Mouse (Mus musculus): ENCODE measurements around the gene Nrcam.
A peak's percentile ranks its signal among the peaks of the same experiment; 100 is the strongest.

Nrcam gene

GRCm38 (mm10) chr12:44515066-44515465, 186.4 kb downstream of the Nrcam start:
- DNase-seq (ENCODE audit: low read depth, low spot score) = no peak

- no peak for DNase-seq (ENCODE audit: low read depth, low spot score)
These were observed 190.9 kb downstream of the Nrcam start for GRCm38 (mm10) chr12:44519440-44520141.

- DNase-seq (ENCODE audit: low read depth, low spot score) = no peak
These were observed 192.8 kb downstream of the Nrcam start for GRCm38 (mm10) chr12:44521496-44521895.

- DNase-seq (ENCODE audit: low read depth, low spot score) = no peak
These were observed 196.2 kb downstream of the Nrcam start for GRCm38 (mm10) chr12:44524621-44525565.

GRCm38 (mm10) chr12:44528391-44529016, 199.8 kb downstream of the Nrcam start:
- DNase-seq (ENCODE audit: low read depth, low spot score) = peak; percentile 23

- no peak for DNase-seq (ENCODE audit: low read depth, low spot score)
These were observed 203.8 kb downstream of the Nrcam start for GRCm38 (mm10) chr12:44532337-44533113.

GRCm38 (mm10) chr12:44534100-44534633, 205.5 kb downstream of the Nrcam start:
- no peak for DNase-seq (ENCODE audit: low read depth, low spot score)

- no peak for DNase-seq (ENCODE audit: low read depth, low spot score)
These were observed 206.9 kb downstream of the Nrcam start for GRCm38 (mm10) chr12:44535623-44536022.

- peak; percentile 54 for DNase-seq (ENCODE audit: low read depth, low spot score)
These were observed 219.2 kb downstream of the Nrcam start for GRCm38 (mm10) chr12:44547721-44548369.

GRCm38 (mm10) chr12:44548465-44548864, 219.8 kb downstream of the Nrcam start:
- DNase-seq (ENCODE audit: low read depth, low spot score) = no peak

GRCm38 (mm10) chr12:44551614-44552013, 222.9 kb downstream of the Nrcam start:
- no peak for DNase-seq (ENCODE audit: low read depth, low spot score)

- DNase-seq (ENCODE audit: low read depth, low spot score) = no peak
These were observed 225.4 kb downstream of the Nrcam start for GRCm38 (mm10) chr12:44554051-44554450.

GRCm38 (mm10) chr12:44554808-44555207, 226.1 kb downstream of the Nrcam start:
- DNase-seq (ENCODE audit: low read depth, low spot score) = no peak

GRCm38 (mm10) chr12:44560002-44560401, 231.3 kb downstream of the Nrcam start:
- no peak for DNase-seq (ENCODE audit: low read depth, low spot score)

- no peak for DNase-seq (ENCODE audit: low read depth, low spot score)
These were observed 241.4 kb downstream of the Nrcam start for GRCm38 (mm10) chr12:44570070-44570469.

GRCm38 (mm10) chr12:44572664-44573063, 244.0 kb downstream of the Nrcam start:
- DNase-seq (ENCODE audit: low read depth, low spot score) = peak; percentile 20

- DNase-seq (ENCODE audit: low read depth, low spot score) = no peak
These were observed 245.5 kb downstream of the Nrcam start for GRCm38 (mm10) chr12:44574167-44574566.

GRCm38 (mm10) chr12:44601410-44602149, 272.9 kb downstream of the Nrcam start:
- DNase-seq (ENCODE audit: low read depth, low spot score) = peak; percentile 16

- no peak for DNase-seq (ENCODE audit: low read depth, low spot score)
These were observed 273.7 kb downstream of the Nrcam start for GRCm38 (mm10) chr12:44602269-44602957.
